Mouse (Mus musculus): ENCODE results near the gene Igf1r. TPM values are rescaled to one million over a fixed set of nuclear protein-coding genes. Genes with fewer than 3 reads are reported as not detected.
A peak's percentile ranks its signal among the peaks of the same experiment; 100 is the strongest.

Gene Igf1r
- polyA plus RNA-seq, 1 experiment from 2014 or later: 2.7 TPM

DNA sequence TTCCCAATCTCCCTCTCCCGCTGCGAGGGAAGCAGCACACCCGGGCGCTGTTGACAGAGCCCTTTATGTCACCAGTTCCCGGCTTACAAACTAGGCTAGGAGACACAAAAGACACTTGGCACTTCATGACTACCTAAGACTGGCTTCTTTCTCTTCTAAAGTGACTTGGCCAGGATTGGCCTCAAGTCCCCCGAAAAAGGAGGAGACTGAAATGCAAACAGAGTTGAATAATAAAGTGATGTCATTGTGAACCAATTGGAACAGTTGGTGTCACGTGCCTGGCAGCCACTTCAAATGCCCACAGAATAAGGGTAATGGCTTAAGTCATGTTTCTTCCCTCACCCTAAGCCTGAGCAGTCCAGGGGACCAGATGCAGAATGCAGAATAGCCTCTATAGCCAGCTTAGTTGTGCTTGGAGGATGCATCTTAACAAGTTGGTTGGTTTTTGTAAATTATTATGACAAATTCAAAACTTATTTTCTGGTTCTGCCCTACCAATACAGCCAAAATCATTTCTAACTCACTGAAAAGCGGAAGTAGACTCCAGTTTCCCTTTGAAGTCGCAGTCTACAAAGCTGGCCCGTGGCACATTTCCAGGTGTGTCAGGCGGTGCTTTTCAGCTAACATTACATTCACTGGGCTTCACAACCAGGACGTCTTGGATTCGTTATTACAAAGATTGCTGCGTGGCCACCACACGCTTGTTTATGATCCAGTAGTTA, 150.0 kb downstream of the Igf1r start:
- DNase-seq (no peak), ATAC-seq (no peak)
- no peaks in the 10 kb centered on the region for H3K36me3 ChIP-seq (replicated peaks; ENCODE audit: insufficient read depth, low read length)
- no peaks in the 10 kb centered on the region for H3K4me1 ChIP-seq (ENCODE audit: insufficient read depth)
- no peak overlapping the region for H3K27ac ChIP-seq (ENCODE audit: low read depth)
- H3K27me3 ChIP-seq (ENCODE audit: insufficient read depth, low read length): peaks cover 39% of the 10 kb centered on the region
- no peak for TF ChIP-seq CTCF (IDR thresholded peaks at IDR 0.05; ENCODE audit: low read depth)
- no peak for TF ChIP-seq EP300 (IDR thresholded peaks at IDR 0.05; ENCODE audit: low read depth)
- H3K9me3 ChIP-seq (ENCODE audit: low read length): no peaks in the 10 kb centered on the region
- H3K4me2 ChIP-seq (ENCODE audit: low read depth, low read length): no peak overlapping the region
- WGBS (ENCODE audit: insufficient replicate concordance): 56% methylated on average over 15 of the region's 15 CpGs
- H3K4me3 ChIP-seq (ENCODE audit: low read depth, low read length): no peak overlapping the region
- H3K9ac ChIP-seq (replicated peaks): no peak overlapping the region

- Histone ChIP-seq H3K4me2 (ENCODE audit: low read depth, low read length) (no peak overlapping the region), H3K36me3 (replicated peaks; ENCODE audit: insufficient read depth, low read length) (no peaks in the 10 kb centered on the region), H3K9me3 (ENCODE audit: low read length) (no peaks in the 10 kb centered on the region), H3K27me3 (ENCODE audit: insufficient read depth, low read length) (peaks cover 37% of the 10 kb centered on the region), H3K27ac (ENCODE audit: low read depth) (no peak overlapping the region), H3K4me3 (ENCODE audit: low read depth, low read length) (no peak overlapping the region), H3K9ac (replicated peaks) (no peak overlapping the region), H3K4me1 (ENCODE audit: insufficient read depth) (no peaks in the 10 kb centered on the region)
- DNase-seq: no peak
- TF ChIP-seq EP300 (IDR thresholded peaks at IDR 0.05; ENCODE audit: low read depth): no peak
- no peak for TF ChIP-seq CTCF (IDR thresholded peaks at IDR 0.05; ENCODE audit: low read depth)
- 17% methylated on average over 2 of the region's 2 CpGs for WGBS (ENCODE audit: insufficient replicate concordance)
- no peak for ATAC-seq
Measured at GRCm38 (mm10) chr7:68103178-68103530, 150.5 kb downstream of the Igf1r start.

DNA sequence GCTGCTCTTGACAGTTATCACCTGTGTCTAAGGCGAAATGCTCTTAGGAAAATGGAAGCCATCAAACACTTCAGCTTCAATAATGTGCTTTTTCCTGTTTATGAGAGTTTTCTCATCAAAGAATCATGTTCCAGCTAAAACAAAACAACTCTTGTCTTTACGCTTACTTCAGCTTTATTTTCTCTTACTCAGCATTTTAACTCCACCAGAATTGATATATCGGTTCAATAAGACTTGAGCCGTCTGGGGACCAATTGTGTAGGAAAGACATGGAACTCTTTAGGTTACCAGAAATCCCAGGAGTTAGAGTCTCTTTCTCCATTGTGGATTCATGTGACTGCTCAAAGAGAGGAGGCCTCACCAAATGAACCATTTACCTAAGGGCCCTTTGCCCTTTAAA, 158.9 kb downstream of the Igf1r start:
- DNase-seq: no peak
- no peak for TF ChIP-seq EP300 (IDR thresholded peaks at IDR 0.05; ENCODE audit: low read depth)
- TF ChIP-seq CTCF (IDR thresholded peaks at IDR 0.05; ENCODE audit: low read depth): no peak
- H3K36me3 ChIP-seq (replicated peaks; ENCODE audit: insufficient read depth, low read length): no peaks in the 10 kb centered on the region
- H3K27me3 ChIP-seq (ENCODE audit: insufficient read depth, low read length): peaks cover 42% of the 10 kb centered on the region
- no peak overlapping the region for H3K9ac ChIP-seq (replicated peaks)
- ATAC-seq: no peak
- H3K4me2 ChIP-seq (ENCODE audit: low read depth, low read length): no peak overlapping the region
- H3K4me3 ChIP-seq (ENCODE audit: low read depth, low read length): no peak overlapping the region
- peaks cover 4% of the 10 kb centered on the region; the same call in 1 of the 2 replicates for H3K4me1 ChIP-seq (ENCODE audit: insufficient read depth)
- no peak overlapping the region for H3K27ac ChIP-seq (ENCODE audit: low read depth)
- no peaks in the 10 kb centered on the region for H3K9me3 ChIP-seq (ENCODE audit: low read length)
- 86% methylated on average over 4 of the region's 4 CpGs for WGBS (ENCODE audit: insufficient replicate concordance)

DNA sequence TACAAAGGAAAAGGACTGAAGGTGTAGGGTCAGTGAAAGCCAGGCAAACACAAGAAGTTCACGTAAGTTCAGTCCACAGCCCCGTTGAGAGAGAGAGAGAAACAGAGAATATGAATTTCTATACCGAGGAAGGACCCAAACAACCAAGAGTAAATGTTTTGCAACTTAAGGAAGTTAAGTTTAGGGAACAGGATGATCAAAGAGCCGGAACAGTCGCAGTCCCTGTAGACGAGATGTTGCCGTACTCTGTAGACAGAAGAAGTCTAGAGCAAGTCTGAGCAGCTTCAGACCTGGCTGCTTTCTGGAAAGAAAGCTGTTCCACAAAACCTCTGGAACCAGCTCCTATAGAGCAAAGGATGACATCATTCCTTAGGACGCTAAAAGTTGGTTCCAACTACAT, 160.0 kb downstream of the Igf1r start:
- H3K27me3 ChIP-seq (ENCODE audit: insufficient read depth, low read length): peaks cover 45% of the 10 kb centered on the region
- no peak for TF ChIP-seq CTCF (IDR thresholded peaks at IDR 0.05; ENCODE audit: low read depth)
- TF ChIP-seq EP300 (IDR thresholded peaks at IDR 0.05; ENCODE audit: low read depth): no peak
- WGBS (ENCODE audit: insufficient replicate concordance): 50% methylated on average over 8 of the region's 8 CpGs
- no peak for ATAC-seq
- no peak overlapping the region for H3K4me2 ChIP-seq (ENCODE audit: low read depth, low read length)
- H3K27ac ChIP-seq (ENCODE audit: low read depth): no peak overlapping the region
- no peak overlapping the region for H3K4me3 ChIP-seq (ENCODE audit: low read depth, low read length)
- peaks cover 4% of the 10 kb centered on the region; the same call in 1 of the 2 replicates for H3K4me1 ChIP-seq (ENCODE audit: insufficient read depth)
- no peak overlapping the region for H3K9ac ChIP-seq (replicated peaks)
- no peaks in the 10 kb centered on the region for H3K9me3 ChIP-seq (ENCODE audit: low read length)
- DNase-seq: no peak
- no peaks in the 10 kb centered on the region for H3K36me3 ChIP-seq (replicated peaks; ENCODE audit: insufficient read depth, low read length)

DNA sequence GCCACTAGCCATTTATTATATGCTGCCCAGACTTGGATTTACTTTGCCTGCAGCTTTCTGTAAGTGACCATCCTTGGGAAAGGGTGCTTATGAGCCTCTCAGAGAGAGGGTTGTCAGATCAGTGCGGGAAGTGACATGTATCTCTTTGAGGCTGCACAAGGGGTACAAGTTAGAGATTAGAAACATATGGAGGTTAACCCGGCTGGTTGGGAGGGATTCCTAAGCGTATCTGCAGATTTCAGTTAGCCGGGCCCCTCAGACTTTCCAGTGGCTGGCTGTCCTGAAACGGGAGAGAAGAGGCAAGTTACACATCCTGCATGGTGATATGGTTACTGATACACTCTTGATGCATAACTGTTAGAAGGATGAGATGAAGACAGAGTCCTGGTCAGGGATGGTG, 161.7 kb downstream of the Igf1r start:
- TF ChIP-seq EP300 (IDR thresholded peaks at IDR 0.05; ENCODE audit: low read depth) (no peak), CTCF (IDR thresholded peaks at IDR 0.05; ENCODE audit: low read depth) (no peak)
- WGBS (ENCODE audit: insufficient replicate concordance): 50% methylated on average over 5 of the region's 5 CpGs
- H3K4me2 ChIP-seq (ENCODE audit: low read depth, low read length): no peak overlapping the region
- H3K4me3 ChIP-seq (ENCODE audit: low read depth, low read length): no peak overlapping the region
- DNase-seq (no peak), ATAC-seq (no peak)
- peaks cover 4% of the 10 kb centered on the region; the same call in 1 of the 2 replicates for H3K4me1 ChIP-seq (ENCODE audit: insufficient read depth)
- no peaks in the 10 kb centered on the region for H3K36me3 ChIP-seq (replicated peaks; ENCODE audit: insufficient read depth, low read length)
- H3K9ac ChIP-seq (replicated peaks): no peak overlapping the region
- no peak overlapping the region for H3K27ac ChIP-seq (ENCODE audit: low read depth)
- no peaks in the 10 kb centered on the region for H3K9me3 ChIP-seq (ENCODE audit: low read length)
- peaks cover 46% of the 10 kb centered on the region for H3K27me3 ChIP-seq (ENCODE audit: insufficient read depth, low read length)

- DNase-seq (no peak), ATAC-seq (no peak)
- Histone ChIP-seq H3K36me3 (replicated peaks; ENCODE audit: insufficient read depth, low read length) (no peaks in the 10 kb centered on the region), H3K4me2 (ENCODE audit: low read depth, low read length) (peak overlapping the region; percentile 47), H3K27me3 (ENCODE audit: insufficient read depth, low read length) (peaks cover 47% of the 10 kb centered on the region), H3K27ac (ENCODE audit: low read depth) (no peak overlapping the region), H3K9me3 (ENCODE audit: low read length) (no peaks in the 10 kb centered on the region), H3K4me3 (ENCODE audit: low read depth, low read length) (no peak overlapping the region), H3K9ac (replicated peaks) (no peak overlapping the region), H3K4me1 (ENCODE audit: insufficient read depth) (peaks cover 6% of the 10 kb centered on the region)
- TF ChIP-seq EP300 (IDR thresholded peaks at IDR 0.05; ENCODE audit: low read depth) (no peak; the same call in 1 of the 2 replicates), CTCF (IDR thresholded peaks at IDR 0.05; ENCODE audit: low read depth) (no peak)
- 54% methylated on average over 21 of the region's 21 CpGs for WGBS (ENCODE audit: insufficient replicate concordance)
Measured at GRCm38 (mm10) chr7:68114983-68115715, 162.5 kb downstream of the Igf1r start.

All from liver, postnatal 0 days (tissue).